Mouse (Mus musculus): ENCODE results near the gene Actb. TPM values are rescaled to one million over a fixed set of nuclear protein-coding genes. Genes with fewer than 3 reads are reported as not detected.
A peak's percentile ranks its signal among the peaks of the same experiment; 100 is the strongest.

Actb gene
- polyA plus RNA-seq, 1 experiment from 2014 or later, result 18,716 TPM

- Histone ChIP-seq H3K9me3 (ENCODE audit: low read length) (no peaks in the 10 kb centered on the region), H3K9ac (replicated peaks; ENCODE audit: low read depth) (no peak overlapping the region), H3K36me3 (ENCODE audit: insufficient read depth, low read length) (0 out of 2 replicates have a peak, but pooled peaks cover 4% of the 10 kb centered on the region), H3K27me3 (replicated peaks; ENCODE audit: insufficient read depth, low read length) (no peaks in the 10 kb centered on the region), H3K4me1 (ENCODE audit: insufficient read depth, low read depth, low read length) (no peaks in the 10 kb centered on the region), H3K4me3 (ENCODE audit: low read depth, low read length) (no peak overlapping the region), H3K27ac (ENCODE audit: low read length) (no peak overlapping the region), H3K4me2 (replicated peaks; ENCODE audit: low read depth, low read length) (no peak overlapping the region)
- peak; percentile 81 for DNase-seq (ENCODE audit: low spot score)
- TF ChIP-seq EP300 (IDR thresholded peaks at IDR 0.05) (no peak), CTCF (IDR thresholded peaks at IDR 0.05) (peak; percentile 98)
- WGBS, result 28% methylated on average over 11 of the region's 11 CpGs
- peak; percentile 53 for ATAC-seq
Observed at GRCm38 (mm10) chr5:142877337-142878280, 28.9 kb downstream of the Actb start.

- H3K9ac ChIP-seq (replicated peaks; ENCODE audit: low read depth), result no peak overlapping the region
- no peak for TF ChIP-seq EP300 (IDR thresholded peaks at IDR 0.05)
- TF ChIP-seq CTCF (IDR thresholded peaks at IDR 0.05), result no peak
- H3K4me2 ChIP-seq (replicated peaks; ENCODE audit: low read depth, low read length), result no peak overlapping the region
- 0 out of 2 replicates have a peak, but pooled peaks cover 4% of the 10 kb centered on the region for H3K36me3 ChIP-seq (ENCODE audit: insufficient read depth, low read length)
- no peak overlapping the region for H3K4me3 ChIP-seq (ENCODE audit: low read depth, low read length)
- no peak for DNase-seq (ENCODE audit: low spot score)
- H3K9me3 ChIP-seq (ENCODE audit: low read length), result no peaks in the 10 kb centered on the region
- no peak overlapping the region for H3K27ac ChIP-seq (ENCODE audit: low read length)
- H3K27me3 ChIP-seq (replicated peaks; ENCODE audit: insufficient read depth, low read length), result no peaks in the 10 kb centered on the region
- ATAC-seq, result no peak
- H3K4me1 ChIP-seq (ENCODE audit: insufficient read depth, low read depth, low read length), result no peaks in the 10 kb centered on the region
- 76% methylated on average over 5 of the region's 5 CpGs for WGBS
Observed at GRCm38 (mm10) chr5:142876896-142877295, 29.7 kb downstream of the Actb start.

GRCm38 (mm10) chr5:142875513-142875905 lies 31.0 kb downstream of the Actb start:
- Histone ChIP-seq H3K9ac (replicated peaks; ENCODE audit: low read depth) (no peak overlapping the region), H3K36me3 (ENCODE audit: insufficient read depth, low read length) (0 out of 2 replicates have a peak, but pooled peaks cover 4% of the 10 kb centered on the region), H3K27me3 (replicated peaks; ENCODE audit: insufficient read depth, low read length) (no peaks in the 10 kb centered on the region), H3K4me2 (replicated peaks; ENCODE audit: low read depth, low read length) (no peak overlapping the region), H3K4me1 (ENCODE audit: insufficient read depth, low read depth, low read length) (no peaks in the 10 kb centered on the region), H3K9me3 (ENCODE audit: low read length) (no peaks in the 10 kb centered on the region), H3K27ac (ENCODE audit: low read length) (no peak overlapping the region), H3K4me3 (ENCODE audit: low read depth, low read length) (no peak overlapping the region)
- TF ChIP-seq CTCF (IDR thresholded peaks at IDR 0.05) (no peak), EP300 (IDR thresholded peaks at IDR 0.05) (no peak)
- no peak for ATAC-seq
- DNase-seq (ENCODE audit: low spot score), result no peak
- WGBS, result 90% methylated on average over 10 of the region's 10 CpGs

- ATAC-seq, result no peak
Observed at GRCm38 (mm10) chr5:142874791-142875512, 31.6 kb downstream of the Actb start.

DNA sequence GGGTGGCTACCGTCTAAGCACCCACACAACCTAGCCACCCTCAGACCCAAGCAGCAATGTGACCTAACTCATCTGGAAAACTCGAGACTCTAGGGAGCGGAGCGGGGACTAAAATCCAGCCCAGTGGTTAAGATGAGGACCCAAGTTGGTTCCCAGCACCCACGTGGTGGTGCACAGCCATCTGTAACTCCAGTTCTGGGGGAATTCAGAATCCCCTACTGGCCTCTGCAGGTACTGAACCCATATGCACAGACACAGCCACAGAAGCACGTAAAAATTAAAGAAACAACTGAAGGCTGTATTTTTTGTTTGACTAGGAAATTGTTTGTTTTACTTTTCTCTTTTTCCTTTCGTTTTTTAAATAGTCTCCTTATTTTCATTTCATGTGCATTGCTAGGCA lies 32.8 kb downstream of the Actb start:
- Histone ChIP-seq H3K36me3 (ENCODE audit: insufficient read depth, low read length) (0 out of 2 replicates have a peak, but pooled peaks cover 4% of the 10 kb centered on the region), H3K9ac (replicated peaks; ENCODE audit: low read depth) (no peak overlapping the region), H3K4me3 (ENCODE audit: low read depth, low read length) (no peak overlapping the region), H3K4me2 (replicated peaks; ENCODE audit: low read depth, low read length) (no peak overlapping the region), H3K4me1 (ENCODE audit: insufficient read depth, low read depth, low read length) (no peaks in the 10 kb centered on the region), H3K27me3 (replicated peaks; ENCODE audit: insufficient read depth, low read length) (no peaks in the 10 kb centered on the region), H3K27ac (ENCODE audit: low read length) (no peak overlapping the region), H3K9me3 (ENCODE audit: low read length) (no peaks in the 10 kb centered on the region)
- WGBS, result 93% methylated on average over 7 of the region's 7 CpGs
- ATAC-seq, result no peak
- no peak for DNase-seq (ENCODE audit: low spot score)
- TF ChIP-seq EP300 (IDR thresholded peaks at IDR 0.05), result no peak
- TF ChIP-seq CTCF (IDR thresholded peaks at IDR 0.05), result 0 out of 2 replicates have a peak, but pooled peaks have one; percentile 21

More at GRCm38 (mm10) chr5:142874791-142875512, 31.6 kb downstream of the Actb start:
- Histone ChIP-seq H3K9me3 (ENCODE audit: low read length) (no peaks in the 10 kb centered on the region), H3K4me2 (replicated peaks; ENCODE audit: low read depth, low read length) (no peak overlapping the region), H3K27ac (ENCODE audit: low read length) (no peak overlapping the region), H3K4me3 (ENCODE audit: low read depth, low read length) (no peak overlapping the region), H3K36me3 (ENCODE audit: insufficient read depth, low read length) (0 out of 2 replicates have a peak, but pooled peaks cover 4% of the 10 kb centered on the region), H3K9ac (replicated peaks; ENCODE audit: low read depth) (no peak overlapping the region), H3K4me1 (ENCODE audit: insufficient read depth, low read depth, low read length) (no peaks in the 10 kb centered on the region), H3K27me3 (replicated peaks; ENCODE audit: insufficient read depth, low read length) (no peaks in the 10 kb centered on the region)
- TF ChIP-seq CTCF (IDR thresholded peaks at IDR 0.05) (peak; percentile 23), EP300 (IDR thresholded peaks at IDR 0.05) (no peak)
- DNase-seq (ENCODE audit: low spot score), result no peak
- 89% methylated on average over 13 of the region's 13 CpGs for WGBS

GRCm38 (mm10) chr5:142871765-142872164 lies 34.8 kb downstream of the Actb start:
- H3K4me2 ChIP-seq (replicated peaks; ENCODE audit: low read depth, low read length), result no peak overlapping the region
- no peaks in the 10 kb centered on the region for H3K4me1 ChIP-seq (ENCODE audit: insufficient read depth, low read depth, low read length)
- no peak for TF ChIP-seq CTCF (IDR thresholded peaks at IDR 0.05)
- TF ChIP-seq EP300 (IDR thresholded peaks at IDR 0.05), result no peak
- peak; percentile 17 for DNase-seq (ENCODE audit: low spot score)
- H3K27me3 ChIP-seq (replicated peaks; ENCODE audit: insufficient read depth, low read length), result no peaks in the 10 kb centered on the region
- WGBS, result 48% methylated on average over 12 of the region's 12 CpGs
- no peak overlapping the region for H3K4me3 ChIP-seq (ENCODE audit: low read depth, low read length)
- no peaks in the 10 kb centered on the region for H3K36me3 ChIP-seq (ENCODE audit: insufficient read depth, low read length)
- ATAC-seq, result peak; percentile 39; the same call in 1 of the 2 replicates
- no peak overlapping the region for H3K27ac ChIP-seq (ENCODE audit: low read length)
- no peak overlapping the region for H3K9ac ChIP-seq (replicated peaks; ENCODE audit: low read depth)
- no peaks in the 10 kb centered on the region for H3K9me3 ChIP-seq (ENCODE audit: low read length)

All from lung, postnatal 0 days (tissue).